Mouse (Mus musculus) embryonic facial prominence, embryonic 11.5 days (tissue): Measurements from ENCODE around the gene R3hdm1. TPM values are rescaled to one million over a fixed set of nuclear protein-coding genes. Genes with fewer than 3 reads are reported as not detected.
"Not testable (repeated sequence)": the region's sequence is repeated elsewhere in the genome, so short reads cannot be mapped to it uniquely, and the experiment has no call there.

Experiments used
- ATAC-seq: fragments of 200-750 bp; cut with Nextera tagmentation; replicated peaks from 2 replicates; pipeline ENCODE4 v1.8.0; 2017; ENCODE audit warnings: low read depth; ENCODE audit not compliant: insufficient number of reproducible peaks, low FRiP score, low TSS enrichment
- DNase-seq: peaks from one replicate; pipeline ENCODE4 v3.0.0-alpha.2; 2015; ENCODE audit warnings: low spot score
- H3K27ac ChIP-seq: fragments of 300-500 bp; sonication (generic); replicated peaks from 2 replicates; pipeline ENCODE4 v1.5.1; 2014; ENCODE audit warnings: mild to moderate bottlenecking, low read depth, low read length, control low read depth
- H3K27me3 ChIP-seq: fragments of 300-500 bp; sonication (generic); 2 replicates; pipeline ENCODE4 v1.6.1; 2014; ENCODE audit warnings: mild to moderate bottlenecking, low read length, moderate library complexity, mixed read lengths; ENCODE audit not compliant: control insufficient read depth, insufficient read depth
- H3K36me3 ChIP-seq: fragments of 300-500 bp; sonication (generic); replicated peaks from 2 replicates; pipeline ENCODE4 v1.6.1; 2014; ENCODE audit warnings: low read depth, mild to moderate bottlenecking, low read length, moderate library complexity, mixed read lengths; ENCODE audit not compliant: control insufficient read depth, insufficient read depth
- H3K4me1 ChIP-seq: fragments of 300-500 bp; sonication (generic); 2 replicates; pipeline ENCODE4 v1.6.1; 2014; ENCODE audit warnings: low read length, mixed read lengths; ENCODE audit not compliant: control insufficient read depth, insufficient read depth
- H3K4me2 ChIP-seq: fragments of 300-500 bp; sonication (generic); 2 replicates; pipeline ENCODE4 v1.6.1; 2014; ENCODE audit warnings: low read depth, mild to moderate bottlenecking, control low read depth, low read length, moderate library complexity
- H3K4me3 ChIP-seq: fragments of 300-500 bp; sonication (generic); 2 replicates; pipeline ENCODE4 v1.5.1; 2014; ENCODE audit warnings: low read depth, low read length, control low read depth
- H3K9ac ChIP-seq: fragments of 300-500 bp; sonication (generic); replicated peaks from 2 replicates; pipeline ENCODE4 v1.6.1; 2014; ENCODE audit warnings: mild to moderate bottlenecking, control low read depth, low read length
- H3K9me3 ChIP-seq: fragments of 300-500 bp; sonication (generic); replicated peaks from 2 replicates; pipeline ENCODE4 v1.6.1; 2016; ENCODE audit warnings: mild to moderate bottlenecking, low read length, inconsistent platforms, mixed read lengths; ENCODE audit not compliant: control insufficient read depth
- WGBS: fragments of 180-500 bp; shearing (Covaris S2); extraction: QIAGEN DNeasy Blood & Tissue Kit; methylation state at CpG from one replicate; pipeline ENCODE4 v1.1.7; 2014; 5-methylcytosine and 5-hydroxymethylcytosine counted together
- polyA plus RNA-seq: library from polyadenylated mRNA; unstranded; fragments of >200 nt; fragmentation: Nextera tagmentation; extraction: Ambion mirVana; gene quantifications from 2 replicates; pipeline ENCODE4 v1.2.1, GENCODE M21; 2014

Gene R3hdm1
- polyA plus RNA-seq, 1 experiment from 2014 or later, result 87.3 TPM

- no peaks in the 10 kb centered on the region for H3K27me3 ChIP-seq
- no peak overlapping the region for H3K27ac ChIP-seq
- ATAC-seq (no peak), DNase-seq (no peak)
- H3K4me3 ChIP-seq, result no peak overlapping the region
- no peaks in the 10 kb centered on the region for H3K9me3 ChIP-seq
- no peak overlapping the region for H3K9ac ChIP-seq
- no peaks in the 10 kb centered on the region; the same call in 1 of the 2 replicates for H3K36me3 ChIP-seq
- no peaks in the 10 kb centered on the region for H3K4me1 ChIP-seq
- no peak overlapping the region for H3K4me2 ChIP-seq
- 66% methylated on average over 1 of the region's 1 CpGs for WGBS
Observed at GRCm38 (mm10) chr1:128223304-128223703, 120.2 kb downstream of the R3hdm1 start.

- Histone ChIP-seq H3K4me1 (no peaks in the 10 kb centered on the region), H3K9ac (no peak overlapping the region), H3K4me3 (no peak overlapping the region), H3K27ac (no peak overlapping the region), H3K27me3 (no peaks in the 10 kb centered on the region), H3K4me2 (no peak overlapping the region), H3K36me3 (peaks cover 3% of the 10 kb centered on the region; the same call in 1 of the 2 replicates), H3K9me3 (no peaks in the 10 kb centered on the region)
- 92% methylated on average over 4 of the region's 4 CpGs for WGBS
- no peak for ATAC-seq
- DNase-seq, result no peak
Observed at GRCm38 (mm10) chr1:128235181-128235580, 132.1 kb downstream of the R3hdm1 start.

GRCm38 (mm10) chr1:128243627-128243995 is 140.5 kb downstream of the R3hdm1 start, which contains the start of gene Ubxn4:
TSS of gene Ubxn4 (plus strand) at chr1:128243964.
- ATAC-seq, result peak; percentile 27; the same call in 1 of the 2 replicates
- Histone ChIP-seq H3K36me3 (no peaks in the 10 kb centered on the region), H3K9me3 (no peaks in the 10 kb centered on the region), H3K4me3 (peak within 1 kb of the TSS; percentile 78), H3K27ac (peak within 1 kb of the TSS; percentile 70), H3K27me3 (no peaks in the 10 kb centered on the region), H3K4me1 (no peaks in the 10 kb centered on the region), H3K9ac (peak within 1 kb of the TSS; percentile 79), H3K4me2 (peak within 1 kb of the TSS; percentile 93)
- DNase-seq, result no peak
- 9% methylated on average over 10 of the region's 10 CpGs for WGBS

- Histone ChIP-seq H3K9ac (peak overlapping the region; percentile 79), H3K4me3 (peak overlapping the region; percentile 78), H3K27me3 (no peaks in the 10 kb centered on the region), H3K27ac (peak overlapping the region; percentile 70), H3K4me1 (no peaks in the 10 kb centered on the region), H3K36me3 (no peaks in the 10 kb centered on the region), H3K4me2 (peak overlapping the region; percentile 93), H3K9me3 (no peaks in the 10 kb centered on the region)
- peak; percentile 99 for DNase-seq
- WGBS, result under 1% methylated on average over 71 of the region's 71 CpGs
- ATAC-seq, result peak; percentile 90
Observed at GRCm38 (mm10) chr1:128243996-128244726, 141.1 kb downstream of the R3hdm1 start.

GRCm38 (mm10) chr1:128244727-128245355 is 141.7 kb downstream of the R3hdm1 start:
- Histone ChIP-seq H3K4me2 (peak overlapping the region; percentile 93), H3K27me3 (no peaks in the 10 kb centered on the region), H3K36me3 (no peaks in the 10 kb centered on the region), H3K9ac (peak overlapping the region; percentile 79), H3K4me3 (peak overlapping the region; percentile 78), H3K4me1 (no peaks in the 10 kb centered on the region), H3K27ac (peak overlapping the region; percentile 70; the same call in 1 of the 2 replicates), H3K9me3 (no peaks in the 10 kb centered on the region)
- 2% methylated on average over 19 of the region's 19 CpGs for WGBS
- peak; percentile 12 for DNase-seq
- ATAC-seq, result peak; percentile 54; the same call in 1 of the 2 replicates

GRCm38 (mm10) chr1:128267061-128267460 is 164.0 kb downstream of the R3hdm1 start:
- not testable (repeated sequence) for H3K36me3 ChIP-seq, H3K4me3 ChIP-seq, H3K4me1 ChIP-seq, H3K27ac ChIP-seq, H3K27me3 ChIP-seq, ATAC-seq, H3K4me2 ChIP-seq, DNase-seq, H3K9me3 ChIP-seq, H3K9ac ChIP-seq
- WGBS, result 87% methylated on average over 7 of the region's 7 CpGs

- Histone ChIP-seq H3K9ac (no peak overlapping the region), H3K4me1 (no peaks in the 10 kb centered on the region), H3K27me3 (no peaks in the 10 kb centered on the region), H3K36me3 (peaks cover 3% of the 10 kb centered on the region; the same call in 1 of the 2 replicates), H3K9me3 (no peaks in the 10 kb centered on the region), H3K27ac (no peak overlapping the region), H3K4me3 (no peak overlapping the region), H3K4me2 (no peak overlapping the region)
- DNase-seq (no peak), ATAC-seq (no peak)
- 96% methylated on average over 3 of the region's 3 CpGs for WGBS
Observed at GRCm38 (mm10) chr1:128270731-128271130, 167.6 kb downstream of the R3hdm1 start.

- 100% methylated on average over 1 of the region's 1 CpGs for WGBS
- H3K27ac ChIP-seq, result no peak overlapping the region
- no peaks in the 10 kb centered on the region for H3K9me3 ChIP-seq
- peaks cover 7% of the 10 kb centered on the region for H3K36me3 ChIP-seq
- no peak overlapping the region for H3K4me2 ChIP-seq
- H3K4me1 ChIP-seq, result no peaks in the 10 kb centered on the region
- no peak for ATAC-seq
- DNase-seq, result no peak
- no peak overlapping the region for H3K4me3 ChIP-seq
- no peaks in the 10 kb centered on the region for H3K27me3 ChIP-seq
- H3K9ac ChIP-seq, result no peak overlapping the region
Observed at GRCm38 (mm10) chr1:128275908-128276307, 172.8 kb downstream of the R3hdm1 start.
